Mouse (Mus musculus): ENCODE measurements at regions not wholly inside any gene's neighbourhood (a gene's known extent, or its start where the extent isn't known, plus 50 kb on each side); places are given as distances from the start of the nearest gene placed in this dataset.

DNA sequence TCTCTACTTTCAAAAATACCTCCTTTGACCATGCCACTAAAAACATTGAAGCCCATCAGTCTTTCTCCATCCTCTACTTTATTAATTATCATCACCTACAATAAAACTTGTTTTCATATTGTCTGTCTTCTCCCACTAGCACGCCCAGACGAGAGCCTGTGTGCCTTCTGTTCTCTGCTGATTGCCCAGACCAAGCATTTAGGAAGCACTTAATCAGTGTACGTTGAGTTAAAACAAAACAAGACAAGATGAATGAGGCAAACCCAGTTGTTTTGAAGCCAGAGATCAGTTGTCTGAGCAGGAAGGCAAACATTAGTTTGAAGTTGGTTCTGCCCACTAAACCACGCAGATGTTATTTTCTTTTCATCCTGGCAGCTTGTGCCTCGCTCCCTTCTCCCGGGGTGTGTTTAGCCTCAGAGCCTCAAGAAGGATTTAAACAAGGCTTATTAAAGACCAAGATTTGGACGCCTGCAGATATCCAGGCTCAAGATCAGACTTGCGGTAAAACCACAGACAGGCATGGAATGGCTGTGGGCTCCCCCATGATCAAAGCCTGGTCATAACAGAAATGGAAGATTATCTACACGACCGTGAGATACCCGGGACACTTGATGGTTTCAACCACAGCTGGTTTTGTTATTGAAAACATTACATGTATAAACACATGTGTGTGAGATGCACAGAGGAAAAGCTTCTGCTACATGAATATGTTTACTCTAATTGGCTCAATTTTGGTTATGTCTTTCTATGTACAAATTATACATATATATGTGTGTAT is 123.1 kb upstream of the Thbs1 start:
- TF ChIP-seq GATA1 (IDR thresholded peaks at IDR 0.05; ENCODE audit: low read length) (no peak), TAL1 (IDR thresholded peaks at IDR 0.05; ENCODE audit: low read length) (no peak)

Measured in erythroblast, embryonic 14.5 days (primary cell).